Mouse (Mus musculus): ENCODE results near the gene Rbm38. TPM values are rescaled to one million over a fixed set of nuclear protein-coding genes. Genes with fewer than 3 reads are reported as not detected.

Rbm38 gene
- polyA plus RNA-seq, 1 experiment from 2014 or later = 39.0 TPM

DNA sequence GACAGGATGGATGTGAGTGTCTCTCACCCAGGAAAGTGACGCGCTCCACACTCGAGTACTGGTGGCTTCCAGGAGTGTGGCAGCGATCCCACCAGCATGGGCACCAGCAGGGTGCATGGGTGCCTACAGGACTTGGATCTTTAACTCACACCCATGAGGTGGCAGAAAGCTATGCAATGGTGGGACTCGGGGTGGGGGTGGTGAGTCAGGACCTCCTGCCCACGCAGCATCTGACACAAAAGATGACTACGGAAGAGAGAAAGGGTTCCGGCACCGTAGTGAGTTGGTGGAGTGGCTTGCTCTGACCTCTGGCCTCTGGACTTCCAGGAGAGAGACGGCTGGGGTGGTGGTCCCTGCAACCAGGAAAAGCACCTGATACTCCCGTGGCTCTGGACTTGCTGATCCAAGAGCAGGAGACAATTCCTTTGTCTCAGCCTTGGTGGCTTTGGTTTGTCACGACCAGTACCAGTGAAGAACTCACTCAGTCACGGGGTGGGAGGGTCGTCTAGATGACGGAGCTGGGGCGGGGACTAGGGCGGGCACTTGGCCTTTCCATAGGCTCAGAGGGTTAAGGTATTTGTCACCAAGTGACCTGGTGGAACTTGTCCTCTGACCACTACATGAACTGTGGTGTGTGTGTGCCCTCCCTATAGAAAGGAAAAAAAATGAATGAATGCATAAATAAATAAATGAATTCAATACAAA is 27.9 kb downstream of the Rbm38 start:
- H3K27ac ChIP-seq (ENCODE audit: low read depth, low read length) = no peak overlapping the region
- H3K9ac ChIP-seq (ENCODE audit: low read depth, low read length) = no peak overlapping the region
- no peak overlapping the region for H3K4me2 ChIP-seq (replicated peaks; ENCODE audit: low read depth)
- no peak overlapping the region for H3K4me3 ChIP-seq (ENCODE audit: low read depth, low read length)
- no peak for TF ChIP-seq CTCF (IDR thresholded peaks at IDR 0.05; ENCODE audit: low read depth)
- H3K9me3 ChIP-seq (ENCODE audit: control insufficient read depth) = no peaks in the 10 kb centered on the region
- 0 out of 2 replicates have a peak, but pooled peaks cover 3% of the 10 kb centered on the region for H3K4me1 ChIP-seq (replicated peaks; ENCODE audit: control insufficient read depth, insufficient read depth, low read length)
- H3K36me3 ChIP-seq (ENCODE audit: control insufficient read depth, insufficient read depth) = no peaks in the 10 kb centered on the region
- WGBS = 70% methylated on average over 17 of the region's 17 CpGs
- no peaks in the 10 kb centered on the region for H3K27me3 ChIP-seq (replicated peaks; ENCODE audit: control insufficient read depth, insufficient read depth, low read length)
- no peak for ATAC-seq

GRCm38 (mm10) chr2:173049231-173049630 is 28.9 kb downstream of the Rbm38 start:
- H3K27me3 ChIP-seq (replicated peaks; ENCODE audit: control insufficient read depth, insufficient read depth, low read length) = no peaks in the 10 kb centered on the region
- no peak overlapping the region for H3K9ac ChIP-seq (ENCODE audit: low read depth, low read length)
- no peak overlapping the region for H3K27ac ChIP-seq (ENCODE audit: low read depth, low read length)
- ATAC-seq = no peak
- no peak overlapping the region for H3K4me3 ChIP-seq (ENCODE audit: low read depth, low read length)
- no peak for TF ChIP-seq CTCF (IDR thresholded peaks at IDR 0.05; ENCODE audit: low read depth)
- 0 out of 2 replicates have a peak, but pooled peaks cover 3% of the 10 kb centered on the region for H3K4me1 ChIP-seq (replicated peaks; ENCODE audit: control insufficient read depth, insufficient read depth, low read length)
- no peak overlapping the region for H3K4me2 ChIP-seq (replicated peaks; ENCODE audit: low read depth)
- WGBS = 81% methylated on average over 3 of the region's 3 CpGs
- H3K9me3 ChIP-seq (ENCODE audit: control insufficient read depth) = no peaks in the 10 kb centered on the region
- H3K36me3 ChIP-seq (ENCODE audit: control insufficient read depth, insufficient read depth) = no peaks in the 10 kb centered on the region

DNA sequence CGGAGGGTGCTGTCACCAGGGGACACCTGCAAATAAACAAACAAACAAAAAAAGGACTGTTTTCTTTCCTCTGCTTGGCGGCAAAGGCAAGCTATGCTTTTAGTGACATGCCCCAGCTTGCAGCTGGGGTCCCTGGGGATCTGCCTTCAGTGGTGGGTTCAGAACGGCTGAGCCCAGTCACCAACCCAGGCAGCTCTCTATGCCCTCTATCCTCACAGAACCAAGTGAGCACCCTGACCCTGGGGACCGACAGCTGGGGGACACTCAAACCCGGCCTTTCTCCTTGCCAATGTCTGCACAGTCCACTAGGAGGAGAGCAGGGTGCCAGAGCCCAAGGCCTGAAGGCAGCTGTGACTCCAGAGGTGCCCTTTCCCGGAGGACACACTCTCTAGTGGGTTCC is 29.5 kb downstream of the Rbm38 start:
- Histone ChIP-seq H3K4me2 (replicated peaks; ENCODE audit: low read depth) (no peak overlapping the region), H3K9ac (ENCODE audit: low read depth, low read length) (no peak overlapping the region), H3K36me3 (ENCODE audit: control insufficient read depth, insufficient read depth) (no peaks in the 10 kb centered on the region), H3K27ac (ENCODE audit: low read depth, low read length) (no peak overlapping the region), H3K4me3 (ENCODE audit: low read depth, low read length) (no peak overlapping the region), H3K9me3 (ENCODE audit: control insufficient read depth) (no peaks in the 10 kb centered on the region), H3K27me3 (replicated peaks; ENCODE audit: control insufficient read depth, insufficient read depth, low read length) (no peaks in the 10 kb centered on the region), H3K4me1 (replicated peaks; ENCODE audit: control insufficient read depth, insufficient read depth, low read length) (0 out of 2 replicates have a peak, but pooled peaks cover 3% of the 10 kb centered on the region)
- WGBS = 71% methylated on average over 6 of the region's 6 CpGs
- ATAC-seq = no peak
- peak; percentile 25 for TF ChIP-seq CTCF (IDR thresholded peaks at IDR 0.05; ENCODE audit: low read depth)

- H3K4me1 ChIP-seq (replicated peaks; ENCODE audit: control insufficient read depth, insufficient read depth, low read length) = 0 out of 2 replicates have a peak, but pooled peaks cover 3% of the 10 kb centered on the region
- no peak overlapping the region for H3K4me3 ChIP-seq (ENCODE audit: low read depth, low read length)
- TF ChIP-seq CTCF (IDR thresholded peaks at IDR 0.05; ENCODE audit: low read depth) = peak; percentile 47
- H3K9me3 ChIP-seq (ENCODE audit: control insufficient read depth) = no peaks in the 10 kb centered on the region
- WGBS = 39% methylated on average over 8 of the region's 8 CpGs
- H3K36me3 ChIP-seq (ENCODE audit: control insufficient read depth, insufficient read depth) = no peaks in the 10 kb centered on the region
- ATAC-seq = peak; percentile 87
- no peak overlapping the region for H3K4me2 ChIP-seq (replicated peaks; ENCODE audit: low read depth)
- H3K9ac ChIP-seq (ENCODE audit: low read depth, low read length) = no peak overlapping the region
- H3K27ac ChIP-seq (ENCODE audit: low read depth, low read length) = no peak overlapping the region
- no peaks in the 10 kb centered on the region for H3K27me3 ChIP-seq (replicated peaks; ENCODE audit: control insufficient read depth, insufficient read depth, low read length)
These were observed 30.5 kb downstream of the Rbm38 start for GRCm38 (mm10) chr2:173050604-173051382.

DNA sequence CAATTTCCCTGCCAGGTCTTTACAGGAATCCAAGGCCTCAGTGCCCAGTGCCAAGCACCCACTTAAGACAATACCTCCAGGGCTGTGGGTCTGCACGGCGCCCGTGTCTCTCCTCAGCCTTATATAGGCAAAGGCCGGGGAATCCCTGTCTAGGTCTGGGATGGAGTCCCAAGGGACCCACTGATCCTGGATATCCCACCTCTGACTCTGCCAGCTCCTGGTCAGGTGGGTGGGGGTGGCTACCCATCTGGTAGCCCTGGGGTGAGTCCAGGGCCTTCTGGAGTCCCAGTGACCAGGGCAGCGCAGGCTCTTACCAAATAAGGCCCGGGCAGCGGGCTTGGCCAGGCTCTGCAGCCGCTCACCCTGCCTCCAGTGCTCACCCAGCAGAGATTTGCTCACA is 32.6 kb downstream of the Rbm38 start:
- H3K4me3 ChIP-seq (ENCODE audit: low read depth, low read length) = no peak overlapping the region
- H3K4me2 ChIP-seq (replicated peaks; ENCODE audit: low read depth) = no peak overlapping the region
- no peak overlapping the region for H3K27ac ChIP-seq (ENCODE audit: low read depth, low read length)
- H3K36me3 ChIP-seq (ENCODE audit: control insufficient read depth, insufficient read depth) = no peaks in the 10 kb centered on the region
- no peak for TF ChIP-seq CTCF (IDR thresholded peaks at IDR 0.05; ENCODE audit: low read depth)
- 85% methylated on average over 8 of the region's 8 CpGs for WGBS
- peaks cover 6% of the 10 kb centered on the region; the same call in 1 of the 2 replicates for H3K4me1 ChIP-seq (replicated peaks; ENCODE audit: control insufficient read depth, insufficient read depth, low read length)
- no peak overlapping the region for H3K9ac ChIP-seq (ENCODE audit: low read depth, low read length)
- no peak for ATAC-seq
- H3K9me3 ChIP-seq (ENCODE audit: control insufficient read depth) = no peaks in the 10 kb centered on the region
- H3K27me3 ChIP-seq (replicated peaks; ENCODE audit: control insufficient read depth, insufficient read depth, low read length) = no peaks in the 10 kb centered on the region

- H3K27ac ChIP-seq (ENCODE audit: low read depth, low read length) = no peak overlapping the region
- H3K4me1 ChIP-seq (replicated peaks; ENCODE audit: control insufficient read depth, insufficient read depth, low read length) = peaks cover 9% of the 10 kb centered on the region; the same call in 1 of the 2 replicates
- H3K36me3 ChIP-seq (ENCODE audit: control insufficient read depth, insufficient read depth) = no peaks in the 10 kb centered on the region
- TF ChIP-seq CTCF (IDR thresholded peaks at IDR 0.05; ENCODE audit: low read depth) = no peak
- no peaks in the 10 kb centered on the region for H3K9me3 ChIP-seq (ENCODE audit: control insufficient read depth)
- ATAC-seq = no peak
- 75% methylated on average over 6 of the region's 6 CpGs for WGBS
- no peaks in the 10 kb centered on the region for H3K27me3 ChIP-seq (replicated peaks; ENCODE audit: control insufficient read depth, insufficient read depth, low read length)
- no peak overlapping the region for H3K9ac ChIP-seq (ENCODE audit: low read depth, low read length)
- no peak overlapping the region for H3K4me2 ChIP-seq (replicated peaks; ENCODE audit: low read depth)
- no peak overlapping the region for H3K4me3 ChIP-seq (ENCODE audit: low read depth, low read length)
These were observed 33.5 kb downstream of the Rbm38 start for GRCm38 (mm10) chr2:173053846-173054245.

Data from intestine, postnatal 0 days (tissue).